Mouse (Mus musculus): ENCODE data around the gene Foxn3. TPM values are rescaled to one million over a fixed set of nuclear protein-coding genes. Genes with fewer than 3 reads are reported as not detected.

Gene Foxn3
- polyA plus RNA-seq, 1 experiment from 2014 or later = 90.2 TPM

- H3K4me3 ChIP-seq = no peak overlapping the region
- H3K36me3 ChIP-seq = no peaks in the 10 kb centered on the region
- H3K9me3 ChIP-seq (replicated peaks) = no peaks in the 10 kb centered on the region
- no peak overlapping the region for H3K4me2 ChIP-seq (replicated peaks)
- 79% methylated on average over 10 of the region's 10 CpGs for WGBS
- H3K27me3 ChIP-seq = no peaks in the 10 kb centered on the region
- no peak overlapping the region for H3K9ac ChIP-seq
- no peak overlapping the region for H3K27ac ChIP-seq
- H3K4me1 ChIP-seq = peaks cover 37% of the 10 kb centered on the region
- no peak for ATAC-seq (ENCODE audit: low FRiP score)
Measured at GRCm38 (mm10) chr12:99260171-99260570, 303.2 kb downstream of the Foxn3 start.

GRCm38 (mm10) chr12:99257570-99257969 lies 305.8 kb downstream of the Foxn3 start:
- Histone ChIP-seq H3K4me3 (no peak overlapping the region), H3K4me2 (replicated peaks) (no peak overlapping the region), H3K4me1 (peaks cover 39% of the 10 kb centered on the region), H3K27me3 (no peaks in the 10 kb centered on the region), H3K36me3 (no peaks in the 10 kb centered on the region), H3K9me3 (replicated peaks) (no peaks in the 10 kb centered on the region), H3K27ac (no peak overlapping the region), H3K9ac (no peak overlapping the region)
- no peak for ATAC-seq (ENCODE audit: low FRiP score)
- WGBS = 81% methylated on average over 5 of the region's 5 CpGs

- H3K9me3 ChIP-seq (replicated peaks) = no peaks in the 10 kb centered on the region
- H3K4me2 ChIP-seq (replicated peaks) = no peak overlapping the region
- WGBS = 91% methylated on average over 8 of the region's 8 CpGs
- H3K27me3 ChIP-seq = no peaks in the 10 kb centered on the region
- no peak overlapping the region for H3K9ac ChIP-seq
- no peak overlapping the region for H3K27ac ChIP-seq
- ATAC-seq (ENCODE audit: low FRiP score) = no peak
- H3K4me1 ChIP-seq = peaks cover 33% of the 10 kb centered on the region
- H3K36me3 ChIP-seq = no peaks in the 10 kb centered on the region
- no peak overlapping the region for H3K4me3 ChIP-seq
Measured at GRCm38 (mm10) chr12:99256997-99257396, 306.4 kb downstream of the Foxn3 start.

GRCm38 (mm10) chr12:99256463-99256862 lies 306.9 kb downstream of the Foxn3 start:
- Histone ChIP-seq H3K9ac (no peak overlapping the region), H3K4me2 (replicated peaks) (no peak overlapping the region), H3K36me3 (no peaks in the 10 kb centered on the region), H3K27me3 (no peaks in the 10 kb centered on the region), H3K4me1 (peaks cover 33% of the 10 kb centered on the region), H3K9me3 (replicated peaks) (no peaks in the 10 kb centered on the region), H3K4me3 (no peak overlapping the region), H3K27ac (no peak overlapping the region)
- WGBS = 90% methylated on average over 5 of the region's 5 CpGs
- no peak for ATAC-seq (ENCODE audit: low FRiP score)

- Histone ChIP-seq H3K4me2 (replicated peaks) (no peak overlapping the region), H3K36me3 (no peaks in the 10 kb centered on the region), H3K9me3 (replicated peaks) (no peaks in the 10 kb centered on the region), H3K27ac (no peak overlapping the region), H3K9ac (no peak overlapping the region), H3K4me1 (peaks cover 20% of the 10 kb centered on the region), H3K27me3 (no peaks in the 10 kb centered on the region), H3K4me3 (no peak overlapping the region)
- no peak for ATAC-seq (ENCODE audit: low FRiP score)
- WGBS = 82% methylated on average over 8 of the region's 8 CpGs
Measured at GRCm38 (mm10) chr12:99254436-99254835, 308.9 kb downstream of the Foxn3 start.

- no peak overlapping the region for H3K27ac ChIP-seq
- no peak overlapping the region for H3K4me2 ChIP-seq (replicated peaks)
- 77% methylated on average over 10 of the region's 10 CpGs for WGBS
- no peaks in the 10 kb centered on the region for H3K36me3 ChIP-seq
- no peak overlapping the region for H3K4me3 ChIP-seq
- H3K4me1 ChIP-seq = peaks cover 21% of the 10 kb centered on the region
- no peaks in the 10 kb centered on the region for H3K27me3 ChIP-seq
- ATAC-seq (ENCODE audit: low FRiP score) = no peak
- no peak overlapping the region for H3K9ac ChIP-seq
- H3K9me3 ChIP-seq (replicated peaks) = no peaks in the 10 kb centered on the region
Measured at GRCm38 (mm10) chr12:99253562-99253961, 309.8 kb downstream of the Foxn3 start.

- 56% methylated on average over 8 of the region's 8 CpGs for WGBS
- ATAC-seq (ENCODE audit: low FRiP score) = no peak
Measured at GRCm38 (mm10) chr12:99248606-99249005, 314.8 kb downstream of the Foxn3 start.

GRCm38 (mm10) chr12:99247939-99248338 lies 315.4 kb downstream of the Foxn3 start:
- Histone ChIP-seq H3K4me3 (no peak overlapping the region), H3K4me1 (peaks cover 19% of the 10 kb centered on the region; the same call in 1 of the 2 replicates), H3K27ac (no peak overlapping the region), H3K36me3 (no peaks in the 10 kb centered on the region), H3K9ac (no peak overlapping the region), H3K9me3 (replicated peaks) (no peaks in the 10 kb centered on the region), H3K27me3 (no peaks in the 10 kb centered on the region), H3K4me2 (replicated peaks) (no peak overlapping the region)
- WGBS = 71% methylated on average over 6 of the region's 6 CpGs
- ATAC-seq (ENCODE audit: low FRiP score) = no peak

More at GRCm38 (mm10) chr12:99248606-99249005, 314.8 kb downstream of the Foxn3 start:
- Histone ChIP-seq H3K27me3 (no peaks in the 10 kb centered on the region), H3K4me1 (peaks cover 20% of the 10 kb centered on the region; the same call in 1 of the 2 replicates), H3K36me3 (no peaks in the 10 kb centered on the region), H3K27ac (no peak overlapping the region), H3K9ac (no peak overlapping the region), H3K9me3 (replicated peaks) (no peaks in the 10 kb centered on the region), H3K4me3 (no peak overlapping the region), H3K4me2 (replicated peaks) (no peak overlapping the region)

GRCm38 (mm10) chr12:99246984-99247746 lies 316.2 kb downstream of the Foxn3 start:
- H3K4me3 ChIP-seq = no peak overlapping the region
- H3K4me2 ChIP-seq (replicated peaks) = no peak overlapping the region
- ATAC-seq (ENCODE audit: low FRiP score) = no peak
- H3K4me1 ChIP-seq = peaks cover 21% of the 10 kb centered on the region; the same call in 1 of the 2 replicates
- WGBS = 78% methylated on average over 10 of the region's 10 CpGs
- no peaks in the 10 kb centered on the region for H3K9me3 ChIP-seq (replicated peaks)
- H3K27ac ChIP-seq = no peak overlapping the region
- H3K36me3 ChIP-seq = no peaks in the 10 kb centered on the region
- no peak overlapping the region for H3K9ac ChIP-seq
- H3K27me3 ChIP-seq = no peaks in the 10 kb centered on the region

GRCm38 (mm10) chr12:99244673-99245072 lies 318.7 kb downstream of the Foxn3 start:
- no peak overlapping the region for H3K4me2 ChIP-seq (replicated peaks)
- no peak overlapping the region for H3K9ac ChIP-seq
- H3K4me1 ChIP-seq = peaks cover 35% of the 10 kb centered on the region
- no peak for ATAC-seq (ENCODE audit: low FRiP score)
- no peak overlapping the region for H3K27ac ChIP-seq
- H3K36me3 ChIP-seq = no peaks in the 10 kb centered on the region
- H3K27me3 ChIP-seq = no peaks in the 10 kb centered on the region
- H3K9me3 ChIP-seq (replicated peaks) = no peaks in the 10 kb centered on the region
- no peak overlapping the region for H3K4me3 ChIP-seq
- WGBS = 90% methylated on average over 9 of the region's 9 CpGs

GRCm38 (mm10) chr12:99244264-99244663 lies 319.1 kb downstream of the Foxn3 start:
- H3K4me3 ChIP-seq = no peak overlapping the region
- no peak overlapping the region for H3K4me2 ChIP-seq (replicated peaks)
- WGBS = 89% methylated on average over 6 of the region's 6 CpGs
- no peaks in the 10 kb centered on the region for H3K9me3 ChIP-seq (replicated peaks)
- no peak overlapping the region for H3K9ac ChIP-seq
- peaks cover 38% of the 10 kb centered on the region for H3K4me1 ChIP-seq
- H3K36me3 ChIP-seq = no peaks in the 10 kb centered on the region
- no peaks in the 10 kb centered on the region for H3K27me3 ChIP-seq
- H3K27ac ChIP-seq = no peak overlapping the region
- ATAC-seq (ENCODE audit: low FRiP score) = no peak

GRCm38 (mm10) chr12:99243316-99243715 lies 320.1 kb downstream of the Foxn3 start:
- H3K9ac ChIP-seq = no peak overlapping the region
- WGBS = 83% methylated on average over 1 of the region's 1 CpGs
- ATAC-seq (ENCODE audit: low FRiP score) = no peak

GRCm38 (mm10) chr12:99240185-99240726 lies 323.1 kb downstream of the Foxn3 start:
- Histone ChIP-seq H3K4me3 (no peak overlapping the region), H3K9me3 (replicated peaks) (no peaks in the 10 kb centered on the region), H3K4me2 (replicated peaks) (no peak overlapping the region), H3K27ac (peak overlapping the region; percentile 24; the same call in 1 of the 2 replicates), H3K36me3 (no peaks in the 10 kb centered on the region), H3K27me3 (no peaks in the 10 kb centered on the region), H3K9ac (no peak overlapping the region), H3K4me1 (peaks cover 45% of the 10 kb centered on the region)
- 66% methylated on average over 5 of the region's 5 CpGs for WGBS
- ATAC-seq (ENCODE audit: low FRiP score) = no peak

More at GRCm38 (mm10) chr12:99243316-99243715, 320.1 kb downstream of the Foxn3 start:
- Histone ChIP-seq H3K27me3 (no peaks in the 10 kb centered on the region), H3K27ac (no peak overlapping the region), H3K9me3 (replicated peaks) (no peaks in the 10 kb centered on the region), H3K36me3 (no peaks in the 10 kb centered on the region), H3K4me2 (replicated peaks) (no peak overlapping the region), H3K4me1 (peaks cover 34% of the 10 kb centered on the region), H3K4me3 (no peak overlapping the region)

All from hindbrain, embryonic 12.5 days (tissue).